Mouse (Mus musculus) liver, adult 2 months (tissue): Measurements from ENCODE around the gene Kansl1. TPM values are rescaled to one million over a fixed set of nuclear protein-coding genes. Genes with fewer than 3 reads are reported as not detected.

Experiments
- DNase-seq: peaks from one replicate; pipeline ENCODE4 v3.0.0-alpha.2; 2011; ENCODE audit warnings: low read depth, low spot score; ENCODE audit errors: extremely low read depth
- H3K27ac ChIP-seq: fragments of 200-500 bp; replicated peaks from 2 replicates; pipeline ENCODE4 v1.5.1; 2012; ENCODE audit warnings: low read depth, mild to moderate bottlenecking, control low read depth, inconsistent platforms, low read length; ENCODE audit not compliant: insufficient read depth
- H3K27me3 ChIP-seq: fragments of 200-500 bp; 2 replicates; pipeline ENCODE4 v1.6.1; 2012; ENCODE audit warnings: mild to moderate bottlenecking, moderate library complexity, low read length, inconsistent platforms; ENCODE audit not compliant: control insufficient read depth, insufficient read depth
- H3K36me3 ChIP-seq: fragments of 200-500 bp; 2 replicates; pipeline ENCODE4 v1.6.1; 2012; ENCODE audit warnings: low read length, inconsistent platforms; ENCODE audit not compliant: control insufficient read depth, insufficient read depth
- H3K4me1 ChIP-seq: fragments of 200-500 bp; 2 replicates; pipeline ENCODE4 v1.6.1; 2011; ENCODE audit warnings: low read length; ENCODE audit not compliant: control insufficient read depth, insufficient read depth
- H3K4me3 ChIP-seq: fragments of 200-500 bp; 2 replicates; pipeline ENCODE4 v1.5.1; 2011; ENCODE audit warnings: low read depth, mild to moderate bottlenecking, control low read depth, low read length, moderate library complexity; ENCODE audit not compliant: insufficient read depth
- H3K79me2 ChIP-seq: fragments of 200-500 bp; 2 replicates; pipeline ENCODE4 v1.6.1; 2012; ENCODE audit warnings: inconsistent platforms, mild to moderate bottlenecking, low read length, moderate library complexity; ENCODE audit not compliant: control insufficient read depth, insufficient read depth
- H3K9ac ChIP-seq: fragments of 200-500 bp; 2 replicates; pipeline ENCODE4 v1.6.1; 2012; ENCODE audit warnings: low read depth, mild to moderate bottlenecking, control low read depth, inconsistent platforms, low read length
- CTCF ChIP-seq: fragments of 200-500 bp; IDR thresholded peaks from 2 replicates; pipeline ENCODE4 v1.5.1; 2011; ENCODE audit warnings: low read depth, low read length, control low read depth
- POLR2A ChIP-seq: fragments of 200-500 bp; IDR thresholded peaks from 2 replicates; pipeline ENCODE4 v1.6.1; 2011; ENCODE audit warnings: low read length, control low read depth; ENCODE audit not compliant: insufficient read depth; ENCODE audit errors: extremely low read depth
- WGBS: fragments of 180-500 bp; shearing (Covaris S2); methylation state at CpG from one replicate; pipeline ENCODE4 v1.1.7; 2018; 5-methylcytosine and 5-hydroxymethylcytosine counted together
- polyA plus RNA-seq: library from polyadenylated mRNA; depleted of rRNA; stranded (reverse); fragments of >200 nt; gene quantifications from 2 replicates; pipeline ENCODE4 v1.2.3, GENCODE M21; 2012
- total RNA-seq: library from RNA; depleted of rRNA; stranded (reverse); fragments of >200 nt; gene quantifications from 2 replicates; pipeline ENCODE4 v1.2.3, GENCODE M21; 2014

Gene Kansl1
- total and polyA plus RNA-seq, 2 experiments: 13.7 to 36.2 TPM

DNA sequence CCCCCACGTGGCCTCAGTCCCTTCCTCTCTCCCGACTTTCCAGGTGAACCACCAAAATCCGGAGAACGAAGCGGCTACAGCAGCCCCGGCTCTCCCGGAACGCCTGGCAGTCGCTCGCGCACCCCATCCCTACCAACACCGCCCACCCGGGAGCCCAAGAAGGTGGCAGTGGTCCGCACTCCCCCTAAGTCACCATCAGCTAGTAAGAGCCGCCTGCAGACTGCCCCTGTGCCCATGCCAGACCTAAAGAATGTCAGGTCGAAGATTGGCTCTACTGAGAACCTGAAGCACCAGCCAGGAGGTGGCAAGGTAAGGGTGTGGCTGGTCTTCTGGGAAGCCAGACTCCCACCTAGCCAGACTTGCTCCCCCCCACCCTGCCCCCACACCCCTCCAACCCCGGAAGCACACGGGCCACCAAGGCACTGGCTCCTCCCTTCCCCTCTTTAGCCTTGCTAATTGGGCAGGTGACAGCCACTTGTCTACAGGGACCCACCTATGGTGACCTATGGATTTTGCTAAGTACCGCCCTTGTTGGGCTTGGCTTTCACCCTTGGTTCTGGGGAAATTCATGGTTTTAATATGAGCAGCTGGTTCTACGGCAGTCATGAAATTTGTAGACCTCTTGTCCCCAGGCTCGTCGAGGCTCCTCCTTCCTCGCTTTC, 158.3 kb downstream of the Kansl1 start:
- H3K4me3 ChIP-seq: no peak overlapping the region
- DNase-seq: no peak
- 20% methylated on average over 23 of the region's 23 CpGs for WGBS
- no peaks in the 10 kb centered on the region for H3K79me2 ChIP-seq
- TF ChIP-seq CTCF: no peak
- H3K27me3 ChIP-seq: 0 out of 2 replicates have a peak, but pooled peaks cover 3% of the 10 kb centered on the region
- H3K27ac ChIP-seq: no peak overlapping the region
- H3K36me3 ChIP-seq: no peaks in the 10 kb centered on the region
- H3K9ac ChIP-seq: no peak overlapping the region
- no peaks in the 10 kb centered on the region for H3K4me1 ChIP-seq

DNA sequence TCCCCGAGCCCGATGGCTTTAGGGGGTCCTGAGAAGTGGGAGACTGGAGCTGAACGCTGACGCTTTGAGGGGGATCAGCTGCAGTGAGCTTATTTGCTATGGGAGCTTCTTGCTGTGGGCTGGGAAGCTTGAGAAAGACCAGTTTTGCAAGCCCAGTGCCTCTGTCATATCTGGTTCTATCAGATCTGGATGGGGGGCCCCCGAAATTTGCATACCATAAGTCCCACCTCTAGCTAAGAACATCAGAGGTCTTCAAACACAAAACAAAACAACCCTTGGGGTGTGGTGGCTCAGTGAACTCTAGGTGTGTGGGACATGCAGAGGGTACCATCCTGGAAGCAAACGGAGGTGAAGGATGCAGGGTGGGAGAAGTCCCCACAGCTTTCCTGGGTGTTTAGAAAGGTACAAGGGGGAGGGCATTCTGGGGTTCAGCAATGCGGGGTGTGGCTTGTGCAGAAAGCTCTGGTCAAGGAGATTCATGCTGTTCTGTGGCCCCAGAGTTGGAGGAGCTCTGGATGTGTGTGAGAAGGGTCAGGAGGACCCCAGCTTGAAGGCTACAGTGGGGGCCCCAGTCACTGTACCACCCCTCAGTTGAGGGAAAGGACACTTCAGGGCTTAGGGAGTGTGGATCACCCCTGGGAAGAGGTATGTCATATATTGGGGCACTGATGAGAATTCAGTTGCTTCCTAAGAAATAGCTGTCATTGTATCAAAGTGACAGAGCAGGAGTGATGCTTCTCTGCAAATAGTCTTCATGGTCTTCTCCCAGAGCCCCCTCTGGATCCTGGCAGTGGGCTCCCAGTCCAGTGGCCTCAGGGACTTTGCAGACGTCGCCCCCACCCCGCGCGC, 159.1 kb downstream of the Kansl1 start:
- H3K79me2 ChIP-seq: no peaks in the 10 kb centered on the region
- WGBS: 31% methylated on average over 12 of the region's 12 CpGs
- no peak overlapping the region for H3K27ac ChIP-seq
- no peak for DNase-seq
- no peak overlapping the region for H3K9ac ChIP-seq
- no peak for TF ChIP-seq CTCF
- no peak for TF ChIP-seq POLR2A
- H3K36me3 ChIP-seq: no peaks in the 10 kb centered on the region
- H3K4me3 ChIP-seq: no peak overlapping the region
- H3K27me3 ChIP-seq: 0 out of 2 replicates have a peak, but pooled peaks cover 3% of the 10 kb centered on the region
- H3K4me1 ChIP-seq: no peaks in the 10 kb centered on the region

DNA sequence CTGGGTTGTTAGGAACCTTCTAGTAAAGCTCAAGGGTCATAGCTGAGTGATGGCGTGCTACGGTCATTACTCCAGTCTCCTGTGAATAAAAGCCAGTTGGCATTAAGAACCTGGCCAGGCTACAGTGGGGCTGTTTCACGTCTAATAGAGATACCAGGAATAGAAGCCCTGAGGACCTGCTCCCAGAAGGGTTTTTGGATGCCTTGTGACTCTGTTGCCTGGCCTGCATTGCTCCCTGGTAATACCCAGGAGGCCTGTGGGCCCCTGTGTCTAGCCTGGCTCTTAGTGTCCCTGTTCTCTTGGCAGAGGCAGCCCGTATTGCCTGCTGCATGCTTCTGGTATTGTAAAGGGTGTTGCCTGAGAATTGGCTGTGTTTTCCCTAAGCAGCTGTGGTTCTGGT, 161.5 kb downstream of the Kansl1 start:
- no peaks in the 10 kb centered on the region for H3K79me2 ChIP-seq
- no peaks in the 10 kb centered on the region for H3K36me3 ChIP-seq
- DNase-seq: no peak
- H3K4me3 ChIP-seq: no peak overlapping the region
- H3K4me1 ChIP-seq: no peaks in the 10 kb centered on the region
- TF ChIP-seq POLR2A (no peak), CTCF (no peak)
- H3K27ac ChIP-seq: no peak overlapping the region
- H3K27me3 ChIP-seq: 0 out of 2 replicates have a peak, but pooled peaks cover 3% of the 10 kb centered on the region
- 71% methylated on average over 4 of the region's 4 CpGs for WGBS
- no peak overlapping the region for H3K9ac ChIP-seq

DNA sequence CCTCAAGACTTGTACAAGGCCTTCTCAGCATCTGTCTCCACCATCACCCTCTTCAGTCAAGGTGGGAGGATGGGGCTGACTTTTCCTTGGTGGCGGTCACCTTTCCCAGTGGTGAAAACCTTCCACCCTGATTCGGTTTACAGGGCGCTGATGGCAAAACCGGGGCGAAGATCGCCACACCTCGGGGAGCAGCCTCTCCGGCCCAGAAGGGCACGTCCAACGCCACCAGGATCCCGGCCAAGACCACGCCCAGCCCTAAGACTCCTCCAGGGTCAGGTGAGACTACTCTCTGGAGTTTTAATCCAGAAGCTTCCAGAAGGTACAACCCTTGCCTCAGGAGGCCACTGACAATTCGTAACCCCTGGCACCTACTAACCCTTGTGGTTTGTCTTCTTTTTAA, 162.2 kb downstream of the Kansl1 start:
- Histone ChIP-seq H3K36me3 (no peaks in the 10 kb centered on the region), H3K4me3 (no peak overlapping the region), H3K9ac (no peak overlapping the region), H3K27me3 (0 out of 2 replicates have a peak, but pooled peaks cover 3% of the 10 kb centered on the region), H3K79me2 (no peaks in the 10 kb centered on the region), H3K4me1 (no peaks in the 10 kb centered on the region), H3K27ac (no peak overlapping the region)
- 88% methylated on average over 13 of the region's 13 CpGs for whole genome bisulfite sequencing
- TF ChIP-seq CTCF (no peak), POLR2A (no peak)
- no peak for DNase-seq

DNA sequence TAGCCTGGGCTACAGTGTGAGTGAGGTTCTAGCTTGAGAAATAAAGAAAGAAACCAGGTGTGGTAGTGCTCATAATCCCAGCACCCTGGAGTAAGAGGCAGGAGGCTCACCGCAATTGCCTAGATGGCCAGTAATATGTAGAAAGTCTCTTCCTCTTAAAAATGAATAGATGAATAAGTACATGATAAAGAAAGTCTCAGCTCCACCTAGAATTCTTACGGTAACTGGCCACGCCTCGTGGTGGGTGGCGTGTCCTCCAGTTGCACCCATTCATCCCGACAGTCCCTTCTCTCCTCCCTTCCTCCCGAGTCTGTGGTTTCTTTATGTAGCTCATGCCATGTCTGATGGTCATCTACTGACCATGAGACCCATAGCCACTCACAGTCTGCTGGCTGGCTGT, 162.9 kb downstream of the Kansl1 start:
- Histone ChIP-seq H3K27me3 (0 out of 2 replicates have a peak, but pooled peaks cover 3% of the 10 kb centered on the region), H3K79me2 (no peaks in the 10 kb centered on the region), H3K36me3 (no peaks in the 10 kb centered on the region), H3K27ac (no peak overlapping the region), H3K4me1 (no peaks in the 10 kb centered on the region), H3K4me3 (no peak overlapping the region), H3K9ac (no peak overlapping the region)
- 92% methylated on average over 7 of the region's 7 CpGs for WGBS
- no peak for TF ChIP-seq POLR2A
- TF ChIP-seq CTCF: no peak
- DNase-seq: no peak
